9 mouse cellular contexts compared by ENCODE assay signal in genomic region chr3:128088207-128088606, GRCm38 (mm10).
DNase-seq lines count a peak whose midpoint lies in the region; ATAC-seq and TF ChIP-seq lines count a peak whose summit lies in the region.
"Had no signal": no experiment of that assay in that cellular context is flagged by ENCODE, and none has a peak within 500 bp of the region (broad histone marks: within the 10 kb centered on the region; RNA-seq: fewer than 3 reads in every experiment).

No protein-coding gene starts in this region.

- CTCF ChIA-PET in Patski (lab: Charles Lee), result interaction anchor here (0.7 to 2.1 kb wide), 18 partner anchors 9 to 1116 kb away, joined by 3 to 27 read pairs (median 6); no protein-coding TSS in a partner anchor

- intact Hi-C loops in left cerebral cortex, postnatal 36 days (cut with DNase I), result loop anchor here (1.0 kb wide), 1 partner anchor 249 kb away; no protein-coding TSS in a partner anchor

- no peaks in the 10 kb centered on the region for H3K27me3 ChIP-seq in Patski
- H3K27me3 ChIP-seq in forebrain, embryonic 11.5 days (ENCODE audit: control insufficient read depth, insufficient read depth, low read length), result no peaks in the 10 kb centered on the region
- no peaks in the 10 kb centered on the region for H3K27me3 ChIP-seq in intestine, embryonic 16.5 days (replicated peaks; ENCODE audit: control insufficient read depth, insufficient read depth, low read length)
- no peaks in the 10 kb centered on the region for H3K27me3 ChIP-seq in midbrain, postnatal 0 days (ENCODE audit: insufficient read depth, low read length)
- H3K27me3 ChIP-seq: liver, embryonic 13.5 days had no signal

- POLR2A ChIA-PET in Patski (lab: Charles Lee), result interaction anchor here (0.5 kb wide), 1 partner anchor 87 kb away, joined by 4 read pairs; no protein-coding TSS in a partner anchor

- no peak overlapping the region for H3K9ac ChIP-seq in forebrain, embryonic 11.5 days (ENCODE audit: low read length)
- no peak overlapping the region for H3K9ac ChIP-seq in intestine, embryonic 16.5 days (ENCODE audit: low read depth, low read length)
- no peak overlapping the region for H3K9ac ChIP-seq in midbrain, postnatal 0 days (replicated peaks; ENCODE audit: low read length, poor library complexity, severe bottlenecking)
- H3K9ac ChIP-seq: liver, embryonic 13.5 days had no signal

- no peak overlapping the region for H3K4me2 ChIP-seq in forebrain, embryonic 11.5 days (ENCODE audit: low read depth, low read length, severe bottlenecking)
- H3K4me2 ChIP-seq in intestine, embryonic 16.5 days (ENCODE audit: low read depth, low read length), result no peak overlapping the region
- no peak overlapping the region for H3K4me2 ChIP-seq in midbrain, postnatal 0 days (ENCODE audit: low read depth, low read length, poor library complexity, severe bottlenecking)
- H3K4me2 ChIP-seq: liver, embryonic 13.5 days had no signal

- DNase-seq in cerebellum, adult 8-10 months, result no peak
- no peak for DNase-seq in Patski (ENCODE audit: low read depth, low spot score)
- DNase-seq in forebrain, embryonic 11.5 days (ENCODE audit: low spot score), result peak; percentile 63
- peak; percentile 25 to 29 for DNase-seq in left cerebral cortex, postnatal 36 days (ENCODE audit: low spot score in 2 of 2)
- DNase-seq in midbrain, postnatal 0 days (ENCODE audit: low spot score), result peak; percentile 81
- peak; percentile 61 for DNase-seq in thymus, postnatal 4 days
- DNase-seq: liver, embryonic 13.5 days had no signal

- no peak overlapping the region for H3K27ac ChIP-seq in forebrain, embryonic 11.5 days (ENCODE audit: low read depth, low read length)
- no peak overlapping the region for H3K27ac ChIP-seq in intestine, embryonic 16.5 days (ENCODE audit: low read length)
- no peak overlapping the region for H3K27ac ChIP-seq in midbrain, postnatal 0 days (ENCODE audit: low read depth, low read length)
- H3K27ac ChIP-seq: liver, embryonic 13.5 days had no signal

- ATAC-seq in cerebellum, adult (ENCODE audit: insufficient number of reproducible peaks, low FRiP score, low TSS enrichment), result peak; percentile 64; the same call in 1 of the 2 replicates
- peak; percentile 95 for ATAC-seq in Patski
- ATAC-seq in forebrain, embryonic 11.5 days (replicated peaks; ENCODE audit: low FRiP score), result peak; percentile 82
- peak; percentile 83 for ATAC-seq in intestine, embryonic 16.5 days
- peak; percentile 76; the same call in 1 of the 2 replicates for ATAC-seq in midbrain, postnatal 0 days (ENCODE audit: low FRiP score)

- H3K9me3 ChIP-seq in forebrain, embryonic 11.5 days (ENCODE audit: control insufficient read depth, low read length), result no peaks in the 10 kb centered on the region
- H3K9me3 ChIP-seq in intestine, embryonic 16.5 days (ENCODE audit: control insufficient read depth, low read length), result no peaks in the 10 kb centered on the region
- no peaks in the 10 kb centered on the region for H3K9me3 ChIP-seq in midbrain, postnatal 0 days (ENCODE audit: low read length)
- H3K9me3 ChIP-seq: liver, embryonic 13.5 days had no signal

- no peaks in the 10 kb centered on the region for H3K36me3 ChIP-seq in forebrain, embryonic 11.5 days (ENCODE audit: control insufficient read depth, insufficient read depth, low read length)
- no peaks in the 10 kb centered on the region for H3K36me3 ChIP-seq in intestine, embryonic 16.5 days (ENCODE audit: control insufficient read depth, insufficient read depth, low read length)
- H3K36me3 ChIP-seq in midbrain, postnatal 0 days (ENCODE audit: insufficient read depth, low read length), result no peaks in the 10 kb centered on the region
- H3K36me3 ChIP-seq: liver, embryonic 13.5 days had no signal

- H3K4me3 ChIP-seq in forebrain, embryonic 11.5 days (ENCODE audit: low read depth, low read length), result no peak overlapping the region
- no peak overlapping the region for H3K4me3 ChIP-seq in intestine, embryonic 16.5 days (ENCODE audit: low read length)
- H3K4me3 ChIP-seq in midbrain, postnatal 0 days (ENCODE audit: low read depth, low read length), result no peak overlapping the region
- H3K4me3 ChIP-seq: liver, embryonic 13.5 days had no signal

- in situ Hi-C loops in Patski (cut with MboI; ENCODE audit: low pct_unique_long_range_greater_than_20kb), result loop anchor here (5.0 to 10.0 kb wide), 4 partner anchors 86 to 1114 kb away; no protein-coding TSS in a partner anchor

- WGBS in forebrain, embryonic 11.5 days, result 46% methylated on average over 4 of the region's 4 CpGs
- 32% methylated on average over 4 of the region's 4 CpGs for WGBS in intestine, embryonic 16.5 days
- 40% methylated on average over 4 of the region's 4 CpGs for WGBS in midbrain, postnatal 0 days

- H3K4me1 ChIP-seq in forebrain, embryonic 11.5 days (replicated peaks; ENCODE audit: control insufficient read depth, insufficient read depth, low read length), result no peaks in the 10 kb centered on the region
- H3K4me1 ChIP-seq in intestine, embryonic 16.5 days (ENCODE audit: control insufficient read depth, insufficient read depth, low read length), result no peaks in the 10 kb centered on the region
- no peaks in the 10 kb centered on the region for H3K4me1 ChIP-seq in midbrain, postnatal 0 days (ENCODE audit: insufficient read depth, low read length)
- H3K4me1 ChIP-seq: liver, embryonic 13.5 days had no signal

- TF ChIP-seq CTCF in Patski (IDR thresholded peaks at IDR 0.05), result peak; percentile 97
- peak; percentile 86 for TF ChIP-seq CTCF in midbrain, postnatal 0 days (IDR thresholded peaks at IDR 0.05)

Comparison
In these comparisons a context has a peak if more than half of its experiments do, and no peak if none do; other contexts are left out.
1. DNase-seq: peak in forebrain, embryonic 11.5 days (single experiment), left cerebral cortex, postnatal 36 days (2 of 2), midbrain, postnatal 0 days (single experiment) and thymus, postnatal 4 days (single experiment); none in cerebellum, adult 8-10 months (single experiment) and Patski (single experiment).
2. Peak in every context shown above with its lines, with median percentiles within 50 percentile points of each other: ATAC-seq.